Mouse (Mus musculus) urinary bladder, adult 18-20 months (tissue): Measurements from ENCODE around the gene Aph1b.
"Not testable (repeated sequence)": the region's sequence is repeated elsewhere in the genome, so short reads cannot be mapped to it uniquely, and the experiment has no call there.

Experiments
- DNase-seq, 2 experiments: peaks; one replicate each; pipeline ENCODE4 v3.0.0; 2022; ENCODE audit warnings: low spot score in 2 of 2, mixed read lengths in 2 of 2

The Aph1b gene

DNA sequence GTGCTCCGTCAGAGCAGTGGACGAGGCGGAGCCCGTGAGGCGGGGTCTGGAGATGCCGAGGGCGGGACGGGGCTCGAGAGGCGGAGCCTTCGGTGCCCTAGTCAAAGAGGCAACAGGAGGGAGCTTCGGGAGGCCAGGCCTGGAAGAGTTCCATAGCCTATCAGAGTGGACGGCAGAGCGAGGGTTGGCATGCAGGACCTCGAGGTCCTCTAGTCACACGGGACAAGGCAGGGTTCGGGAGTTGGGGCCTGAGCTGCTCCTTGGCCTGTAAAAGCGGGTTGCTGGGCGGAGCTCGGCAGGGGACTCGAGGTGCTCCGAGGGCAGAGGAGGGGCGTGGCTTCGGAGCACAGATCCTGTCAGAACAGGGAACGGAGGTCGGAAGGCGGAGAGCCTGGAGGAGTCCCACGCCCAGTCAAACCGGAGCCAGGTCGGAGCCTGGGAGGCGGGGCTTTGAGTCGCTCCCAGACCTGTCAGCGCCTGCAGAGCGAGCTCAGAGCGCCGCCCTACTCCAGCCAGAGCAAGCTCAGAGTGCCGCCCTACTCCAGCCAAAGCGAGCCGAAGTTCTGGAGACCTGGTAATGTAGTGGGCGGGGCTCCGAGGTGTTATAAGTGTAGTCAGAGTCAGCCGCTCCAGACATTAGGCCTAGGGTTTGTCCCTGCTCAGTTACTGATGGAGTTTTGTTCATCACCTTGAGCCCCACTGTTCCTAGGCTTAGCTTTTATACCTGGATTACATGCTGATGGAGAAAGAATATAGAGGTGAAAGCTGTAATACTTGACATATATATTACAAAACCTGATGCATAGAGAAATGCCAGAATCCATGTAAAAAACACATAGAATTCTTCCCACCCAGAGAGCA, at the start of gene Aph1b:
TSS of gene Aph1b (minus strand) at position 27 of the 861 bp plus-strand sequence.
- peak; percentile 94 to 95 for DNase-seq

DNA sequence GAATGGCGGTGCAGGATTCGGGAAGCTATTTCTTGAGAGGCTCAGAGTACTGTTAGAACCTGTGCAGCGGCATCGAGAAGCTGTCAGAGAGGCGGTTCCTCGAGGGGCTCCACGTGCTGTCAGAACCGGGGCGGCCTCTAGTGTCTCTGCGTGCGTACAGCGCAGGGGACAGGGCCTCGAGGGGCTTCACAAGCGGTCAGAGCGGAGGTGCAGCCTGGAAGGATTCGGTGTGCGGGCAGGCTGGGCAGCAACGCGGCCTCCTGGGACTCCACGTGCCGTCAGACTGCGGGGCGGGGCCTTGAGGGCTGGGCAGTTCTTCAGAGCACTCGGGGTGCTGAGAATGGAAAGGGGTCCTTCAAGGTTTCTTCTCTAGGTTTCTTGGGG, 39.8 kb upstream of the Aph1b start:
- DNase-seq = peak in 1 of 2 experiments; percentile 9

DNA sequence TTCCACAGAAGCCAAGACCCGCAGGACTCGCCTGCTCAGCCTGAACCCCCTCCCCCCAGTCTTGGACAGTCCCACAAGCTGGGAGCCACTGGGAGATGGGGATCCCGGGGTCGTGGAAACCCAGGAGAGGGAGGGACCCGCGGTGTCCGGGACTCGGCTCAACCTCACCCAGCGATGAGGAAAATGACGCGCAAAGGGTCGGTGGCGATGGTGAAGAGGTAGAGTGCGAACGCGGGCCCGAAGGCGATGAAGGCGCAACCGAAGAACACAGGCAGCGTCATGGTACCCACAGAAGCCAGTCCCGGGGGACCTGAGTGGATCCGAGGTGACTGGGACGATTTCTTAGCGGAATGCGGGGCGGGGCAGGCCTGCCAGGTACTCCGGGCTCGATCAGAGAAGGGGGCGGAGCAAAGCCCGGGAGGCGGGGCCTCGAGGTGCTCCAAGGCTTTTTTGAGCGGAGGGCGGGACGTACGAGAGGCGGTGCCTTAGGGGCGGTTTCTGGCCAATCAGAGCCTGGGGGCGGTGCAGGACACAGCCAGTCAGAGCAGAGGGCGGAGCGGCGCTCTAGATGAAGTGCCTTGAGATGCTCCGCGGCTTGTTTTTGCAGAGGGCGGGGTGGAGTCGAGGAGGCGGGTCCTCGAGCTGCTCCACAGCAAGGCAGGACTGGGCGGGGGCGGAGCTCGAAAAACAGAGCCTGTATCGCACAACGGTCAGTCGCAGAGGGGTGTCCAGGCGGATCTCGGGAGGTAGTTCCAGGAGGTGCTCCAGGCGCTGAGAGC, 39.2 kb upstream of the Aph1b start, which contains the start of gene Aph1c:
TSS of gene Aph1c (minus strand) at position 409 of the 779 bp plus-strand sequence.
- peak; percentile 98 to 99 for DNase-seq

DNA sequence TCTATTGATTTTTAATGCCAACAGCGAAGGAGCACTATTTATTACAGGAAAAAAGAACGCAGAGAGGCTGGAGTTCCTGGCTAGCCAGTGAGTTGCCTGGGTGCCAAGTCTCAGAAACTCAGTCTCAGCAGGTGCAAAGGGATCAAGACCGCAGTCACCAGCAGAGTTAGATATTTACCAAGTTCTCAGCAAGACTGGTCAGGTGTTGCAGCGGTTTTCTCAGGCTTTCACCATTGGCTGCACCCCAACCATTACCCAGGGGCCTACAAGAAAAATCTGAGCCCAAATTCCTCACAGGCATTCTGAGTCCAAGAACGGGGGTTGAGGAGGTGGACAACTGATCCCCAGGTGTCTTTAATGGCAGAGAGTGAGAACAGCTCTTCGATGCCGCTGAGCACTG, 38.6 kb upstream of the Aph1b start:
- no peak for DNase-seq

DNA sequence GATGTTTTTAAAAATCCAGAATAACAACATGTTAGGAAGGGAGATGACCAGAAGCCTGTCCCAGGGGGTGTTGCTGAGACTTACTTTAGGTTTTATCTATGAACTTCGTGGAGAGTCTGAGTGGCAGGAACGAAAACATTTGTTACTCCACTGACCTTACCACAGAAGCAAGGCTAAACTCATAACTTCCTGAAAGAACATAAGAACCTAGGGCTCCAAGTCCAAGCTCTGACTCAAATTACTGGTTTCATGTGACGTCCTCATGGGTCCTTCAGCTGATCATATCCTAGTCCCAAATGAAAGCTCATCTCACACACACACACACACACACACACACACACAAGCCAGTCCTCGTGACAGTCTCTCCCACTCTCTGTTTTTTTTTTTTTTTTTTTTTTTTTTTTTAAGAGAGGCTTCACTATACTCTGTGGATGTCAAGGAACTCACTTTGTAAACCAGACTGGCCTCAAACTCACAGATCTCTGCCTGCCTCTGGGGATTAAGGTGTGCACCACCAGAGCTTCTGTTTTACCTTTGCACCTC, 37.1 kb upstream of the Aph1b start:
- DNase-seq = no peak

DNA sequence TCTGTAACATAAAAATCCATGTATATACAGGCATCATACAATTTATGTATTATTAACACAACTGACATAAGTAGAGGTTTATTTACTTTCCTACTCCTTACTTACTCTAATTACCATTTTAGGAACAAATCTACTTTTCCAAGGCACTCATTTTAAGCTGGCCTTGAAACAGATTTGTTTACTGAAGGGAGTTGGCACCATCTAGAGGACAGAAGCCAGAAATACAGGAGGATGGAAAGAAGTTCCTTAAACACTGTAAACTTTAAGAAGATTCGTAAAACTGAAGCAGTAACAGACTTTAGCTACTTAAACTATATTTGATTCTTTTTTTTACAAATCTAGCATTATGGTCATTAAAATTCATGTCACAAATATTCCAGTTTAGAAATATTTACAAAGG, 30.7 kb upstream of the Aph1b start:
- DNase-seq = no peak

DNA sequence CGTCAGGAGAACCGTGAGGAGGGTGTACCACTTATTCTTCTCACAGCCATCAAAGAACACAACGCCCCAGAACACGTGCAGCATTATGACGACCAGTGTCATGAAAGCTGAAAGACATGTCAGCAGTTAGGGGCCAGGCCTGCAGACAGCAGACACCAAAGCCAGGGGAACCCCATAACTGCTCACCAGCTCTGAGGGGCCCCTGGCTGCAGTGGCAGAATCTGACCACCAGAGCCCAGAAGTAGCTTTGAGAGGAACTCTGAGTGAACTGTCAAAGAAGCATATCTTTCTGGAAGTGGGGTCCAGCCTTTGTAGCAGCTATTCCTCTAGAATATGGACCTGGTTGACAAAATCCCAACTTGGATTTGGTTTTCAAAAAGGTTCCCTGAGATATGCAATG, 27.0 kb upstream of the Aph1b start:
- DNase-seq = not testable (repeated sequence)

DNA sequence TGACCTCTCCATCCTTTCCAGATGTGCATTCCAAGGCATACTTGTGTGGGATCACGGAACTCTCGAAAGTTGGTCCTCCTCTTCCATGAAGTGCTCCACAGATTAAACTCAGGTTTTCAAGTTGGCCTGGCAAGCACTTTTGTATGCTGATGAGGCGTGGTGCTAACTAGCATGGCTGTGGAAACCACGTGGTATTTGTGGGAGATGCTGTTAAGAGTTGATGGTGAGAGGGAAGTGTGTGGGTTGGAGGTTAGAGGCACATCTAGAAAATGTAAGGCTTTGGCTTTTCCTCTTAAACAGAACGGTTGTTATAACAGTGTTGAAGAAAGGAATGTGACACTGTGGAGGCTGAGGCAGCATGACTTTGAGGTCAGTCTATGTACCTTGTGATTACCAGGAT, 25.7 kb upstream of the Aph1b start:
- no peak for DNase-seq

DNA sequence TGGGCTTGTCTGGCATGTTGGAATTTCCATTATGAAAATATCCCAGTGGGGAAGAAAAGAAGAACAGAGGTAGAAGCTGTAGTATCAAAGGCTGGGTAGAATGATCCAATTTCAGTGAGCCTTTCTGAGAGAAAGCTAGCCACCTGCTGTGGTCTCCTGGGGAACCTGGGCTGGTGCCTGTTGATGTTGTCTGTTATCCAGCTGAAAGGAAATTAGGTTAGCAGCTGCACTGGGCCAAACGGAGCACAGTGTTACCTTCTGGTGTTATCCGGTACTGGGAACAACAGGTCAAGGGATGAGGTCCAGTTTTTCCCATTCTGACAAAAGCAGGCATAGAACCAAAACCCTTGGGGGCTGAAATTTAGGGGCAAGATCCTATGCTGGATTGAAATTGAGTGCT, 18.1 kb upstream of the Aph1b start:
- no peak for DNase-seq

DNA sequence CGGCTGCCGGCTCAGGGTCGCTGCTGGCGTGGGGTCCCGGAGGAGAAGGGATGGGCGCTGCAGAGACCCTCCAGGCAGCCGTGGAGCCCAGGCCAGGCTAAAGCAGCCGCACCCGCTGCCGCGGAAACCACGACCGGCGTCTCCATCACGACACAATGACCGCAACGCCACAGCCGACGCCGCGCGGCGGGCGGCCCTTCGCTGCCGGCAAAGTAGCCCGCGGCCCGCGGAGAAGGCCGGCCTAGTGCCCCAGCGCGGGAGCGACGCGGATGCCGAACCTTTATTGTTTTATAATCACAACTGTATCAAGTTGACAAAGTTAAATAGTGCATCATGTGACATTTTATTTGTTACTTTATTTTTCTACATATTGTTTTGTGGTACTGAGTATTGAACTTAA, 10.7 kb upstream of the Aph1b start:
- not testable (repeated sequence) for DNase-seq

DNA sequence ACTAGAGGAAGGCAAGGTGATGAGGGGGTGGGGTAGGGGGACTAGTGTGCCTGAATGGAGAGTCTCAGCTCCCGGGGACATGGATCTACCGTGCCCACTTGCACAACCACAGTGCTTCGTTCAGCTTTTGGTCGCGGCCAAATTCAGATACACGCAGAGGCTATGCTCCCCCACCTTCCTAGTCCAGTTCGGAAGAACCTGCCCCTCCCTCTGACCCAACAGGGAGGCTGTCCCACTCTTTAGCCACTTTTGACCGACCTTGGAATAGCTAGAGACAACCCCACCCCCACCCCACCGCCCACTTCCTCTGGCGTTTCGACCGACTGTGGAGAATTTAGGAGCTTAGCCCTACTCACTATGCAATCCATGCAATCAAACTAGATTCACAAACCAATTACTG, 6.7 kb upstream of the Aph1b start:
- DNase-seq = no peak

DNA sequence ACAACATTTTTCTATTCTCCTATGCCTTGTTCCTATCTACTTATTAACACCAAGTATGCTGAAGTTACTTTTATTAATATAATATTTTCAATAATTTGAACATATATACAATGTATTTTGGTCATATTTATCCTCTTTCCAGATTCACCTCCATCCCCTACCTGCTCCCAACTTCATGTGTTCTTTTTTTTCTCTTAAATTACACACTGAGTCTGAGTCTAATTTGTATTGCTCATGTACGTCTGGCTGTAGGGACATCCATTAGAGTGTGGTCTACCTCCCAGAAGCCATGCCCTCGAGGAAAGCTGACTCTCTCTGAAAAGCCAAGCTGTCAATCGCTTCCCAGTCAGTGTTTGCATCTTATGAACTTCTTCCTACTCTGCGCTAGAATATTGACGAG, 1.4 kb upstream of the Aph1b start, which contains the start of gene Gm10647:
TSS of gene Gm10647 (plus strand) at position 301 of the 400 bp plus-strand sequence.
- DNase-seq = no peak

DNA sequence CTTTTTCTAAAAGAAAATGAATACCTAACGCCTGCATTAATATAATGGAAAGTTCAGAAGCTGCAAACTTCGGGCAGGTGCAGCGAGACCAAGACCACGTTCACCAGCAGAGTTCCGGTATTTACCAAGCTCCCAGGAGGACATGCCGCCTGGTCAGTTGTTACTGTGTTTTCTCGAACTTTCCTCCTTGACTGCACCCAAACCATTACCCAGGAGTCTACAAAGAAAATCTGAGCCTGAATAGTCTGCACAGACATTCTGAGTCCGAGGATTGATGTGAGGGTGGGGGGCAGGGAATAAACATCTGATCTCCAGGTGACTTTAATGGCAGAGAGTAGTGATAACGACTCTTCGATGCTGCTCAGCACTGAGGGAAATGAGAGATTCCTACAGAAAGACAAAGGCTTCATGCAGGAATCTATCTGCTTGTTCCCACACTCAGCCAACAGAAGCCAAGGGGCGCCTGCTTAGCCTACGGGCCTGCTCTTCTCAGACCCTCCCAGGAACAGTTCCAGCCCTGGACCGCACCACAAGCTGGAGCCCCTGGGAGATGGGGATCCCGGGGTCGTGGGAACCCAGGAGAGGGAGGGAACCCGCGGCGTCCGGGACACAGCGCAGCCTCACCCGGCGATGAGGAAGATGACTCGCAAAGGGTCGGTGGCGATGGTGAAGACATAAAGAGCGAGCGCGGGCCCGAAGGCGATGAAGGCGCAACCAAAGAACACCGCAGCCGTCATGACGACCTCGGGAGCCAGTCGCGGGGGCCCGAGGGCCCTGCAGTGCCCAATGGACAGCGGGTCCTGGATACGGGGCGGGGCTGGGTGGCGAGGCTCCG, 444 bp downstream of the Aph1b start:
- DNase-seq = no peak

DNA sequence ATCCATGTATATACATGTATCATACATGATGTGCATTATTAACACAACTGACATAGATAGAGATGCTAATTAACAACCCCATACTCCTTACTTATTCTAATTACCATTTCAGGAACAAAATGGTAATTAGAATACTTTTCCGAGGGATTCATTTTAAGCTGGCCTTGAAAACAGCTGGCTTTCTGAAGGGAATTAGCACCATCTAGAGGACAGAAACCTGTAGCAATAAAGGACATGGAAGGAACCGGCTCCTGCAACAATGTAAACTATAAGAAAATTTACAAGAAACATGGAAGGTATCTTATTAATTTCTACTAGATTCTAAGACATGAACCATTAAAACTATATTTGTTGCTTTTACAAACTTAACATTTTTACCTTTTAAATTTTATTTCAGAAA, 7.5 kb downstream of the Aph1b start:
- DNase-seq = no peak

DNA sequence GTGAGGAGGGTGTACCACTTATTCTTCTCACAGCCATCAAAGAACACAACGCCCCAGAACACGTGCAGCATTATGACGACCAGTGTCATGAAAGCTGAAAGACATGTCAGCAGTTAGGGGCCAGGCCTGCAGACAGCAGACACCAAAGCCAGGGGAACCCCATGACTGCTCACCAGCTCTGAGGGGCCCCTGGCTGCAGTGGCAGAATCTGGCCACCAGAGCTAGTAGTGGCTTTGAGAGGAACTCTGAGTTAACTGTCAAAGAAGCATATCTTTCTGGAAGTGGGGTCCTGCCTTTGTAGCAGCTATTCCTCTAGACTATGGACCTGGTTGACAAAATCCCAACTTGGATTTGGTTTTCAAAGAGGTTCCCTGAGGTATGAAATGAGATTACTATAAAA, 10.7 kb downstream of the Aph1b start:
- DNase-seq = not testable (repeated sequence)

DNA sequence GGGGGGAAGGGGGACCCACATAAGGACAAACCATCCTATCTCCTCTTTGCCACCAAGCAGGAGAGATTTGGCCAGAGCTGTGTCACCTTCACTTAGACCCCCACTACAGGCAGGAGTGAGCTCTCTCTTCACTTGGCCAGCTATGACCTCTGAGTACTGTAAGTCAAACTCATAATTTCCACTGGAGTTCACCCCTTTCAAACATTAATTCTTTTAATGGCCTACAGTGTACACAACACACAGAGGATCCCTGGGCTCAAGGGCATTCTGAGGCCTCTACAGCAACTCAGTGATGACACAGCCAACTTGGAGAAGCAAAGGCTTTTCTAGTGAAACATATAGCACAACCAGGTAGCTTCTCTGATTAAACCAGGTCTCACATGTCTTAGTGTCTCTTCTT, 24.6 kb downstream of the Aph1b start:
- DNase-seq = no peak

DNA sequence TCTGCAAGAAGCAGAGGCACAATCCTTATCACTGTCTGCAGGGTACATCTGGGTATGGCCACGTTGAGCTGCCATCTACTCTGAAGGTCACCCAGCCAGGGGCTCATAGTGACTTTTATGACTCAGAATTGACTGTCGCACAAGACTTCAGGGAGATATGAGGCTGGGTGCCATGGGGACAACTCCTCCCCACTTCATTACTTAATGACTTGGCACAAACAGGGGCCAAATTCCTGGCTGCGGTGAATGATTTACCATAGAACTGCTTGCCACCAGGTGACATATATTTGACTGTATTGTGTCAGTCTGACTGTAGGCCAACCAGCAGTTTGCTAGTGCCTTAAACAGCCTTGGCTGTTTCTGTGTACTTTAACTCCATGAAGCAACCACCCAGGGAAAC, 26.0 kb downstream of the Aph1b start:
- DNase-seq = no peak

DNA sequence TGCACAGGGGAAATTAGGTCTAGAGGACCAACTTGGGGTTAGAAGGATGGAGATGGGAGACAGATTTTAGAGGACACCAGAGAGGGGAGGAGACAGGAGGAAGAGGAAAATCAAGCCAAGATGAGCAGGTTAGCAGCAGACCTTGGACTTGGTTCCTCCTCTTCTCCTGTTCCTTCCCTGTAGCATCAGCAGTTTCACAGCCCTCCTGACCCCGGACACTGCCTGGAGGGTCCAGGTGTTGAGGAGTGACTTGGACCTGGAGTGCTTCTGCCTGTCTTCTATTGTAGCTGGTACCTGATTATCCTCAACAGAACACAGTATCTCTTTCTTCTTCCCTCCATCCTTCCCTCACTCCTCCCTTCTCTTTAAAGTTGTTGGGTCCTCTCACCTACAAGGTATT, 26.6 kb downstream of the Aph1b start:
- no peak for DNase-seq

DNA sequence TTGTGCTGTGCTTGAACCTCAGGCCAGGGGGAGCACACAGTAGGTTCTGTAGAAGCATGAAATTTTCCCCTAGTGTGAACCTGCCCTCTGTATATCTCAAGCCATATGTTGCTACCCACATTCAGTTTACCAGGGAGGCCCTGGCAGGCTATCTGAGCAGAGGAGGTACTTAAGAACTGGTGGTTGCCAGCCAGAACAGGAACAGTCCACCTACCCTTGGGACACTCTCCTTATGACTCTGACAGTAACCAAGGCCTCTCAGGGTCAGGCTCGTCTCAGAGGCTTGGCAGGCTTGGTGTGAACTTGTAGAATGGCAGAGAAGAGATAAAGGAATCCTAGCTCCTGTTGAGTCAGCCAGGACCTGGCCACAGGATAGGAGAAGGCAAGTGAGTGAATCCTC, 34.3 kb downstream of the Aph1b start:
- DNase-seq = no peak

DNA sequence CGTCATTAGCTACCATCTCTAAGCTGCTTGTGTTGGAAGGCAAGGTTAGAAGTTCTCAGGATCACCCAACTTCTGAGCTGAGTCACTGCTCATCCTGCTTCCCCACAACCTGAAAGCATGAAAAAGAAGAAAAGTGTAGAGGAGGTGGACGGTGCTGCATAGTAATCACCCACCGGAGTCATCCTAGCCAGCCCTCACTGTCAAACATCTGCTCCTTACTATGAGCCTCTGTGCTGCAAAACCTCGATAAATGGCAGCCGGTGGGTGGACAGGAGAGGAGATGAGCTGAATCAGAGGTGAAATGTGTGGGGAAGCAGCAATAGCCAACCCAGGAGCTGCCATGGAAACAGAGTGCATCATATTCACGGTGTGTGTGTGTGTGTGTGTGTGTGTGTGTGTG, 42.4 kb downstream of the Aph1b start:
- no peak for DNase-seq

DNA sequence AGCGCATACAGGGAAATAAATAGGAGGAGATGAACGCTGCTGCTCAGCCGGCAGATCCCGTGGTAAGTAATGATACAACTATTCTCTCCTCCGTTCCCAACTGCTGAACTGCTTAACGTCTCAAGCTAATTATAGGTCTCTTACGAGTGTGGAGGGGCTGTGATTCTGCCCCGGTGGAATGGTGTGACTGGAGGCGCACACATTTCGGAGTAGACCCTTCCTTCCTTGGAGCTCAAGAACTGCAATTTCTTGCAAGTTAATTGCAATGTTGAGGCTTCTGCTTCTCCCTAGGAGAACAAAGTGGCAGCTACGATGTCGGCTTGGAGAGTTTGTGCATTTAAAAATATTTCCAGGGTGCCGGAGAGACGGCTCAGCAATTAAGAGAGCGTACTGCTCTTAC, 46.9 kb downstream of the Aph1b start:
- DNase-seq = no peak

DNA sequence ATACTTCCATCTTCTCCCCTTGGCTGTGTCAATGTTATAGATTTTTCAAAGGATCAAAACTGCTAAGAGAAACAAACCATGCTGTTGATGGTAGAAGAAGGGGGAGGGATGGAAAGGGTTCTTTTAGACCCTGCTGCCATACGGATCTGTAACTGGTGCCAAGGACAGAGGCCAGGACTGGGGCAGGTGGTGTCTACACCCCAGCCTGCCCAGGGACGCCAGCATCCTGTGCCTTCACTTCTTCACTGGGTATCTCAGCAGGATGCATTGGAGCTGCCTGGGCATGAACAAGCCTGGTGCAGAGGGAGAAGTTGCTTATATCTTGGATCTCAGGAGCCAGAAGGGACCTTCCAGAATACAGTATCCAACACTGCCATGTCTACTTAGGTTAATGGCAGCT, 50.8 kb downstream of the Aph1b start:
- DNase-seq = no peak
